Mouse (Mus musculus): ENCODE results near the gene Zc3h7a. TPM values are rescaled to one million over a fixed set of nuclear protein-coding genes. Genes with fewer than 3 reads are reported as not detected.

Zc3h7a gene
- total and polyA plus RNA-seq, 3 experiments: 48.7 to 202 (median 77.4) TPM

DNA sequence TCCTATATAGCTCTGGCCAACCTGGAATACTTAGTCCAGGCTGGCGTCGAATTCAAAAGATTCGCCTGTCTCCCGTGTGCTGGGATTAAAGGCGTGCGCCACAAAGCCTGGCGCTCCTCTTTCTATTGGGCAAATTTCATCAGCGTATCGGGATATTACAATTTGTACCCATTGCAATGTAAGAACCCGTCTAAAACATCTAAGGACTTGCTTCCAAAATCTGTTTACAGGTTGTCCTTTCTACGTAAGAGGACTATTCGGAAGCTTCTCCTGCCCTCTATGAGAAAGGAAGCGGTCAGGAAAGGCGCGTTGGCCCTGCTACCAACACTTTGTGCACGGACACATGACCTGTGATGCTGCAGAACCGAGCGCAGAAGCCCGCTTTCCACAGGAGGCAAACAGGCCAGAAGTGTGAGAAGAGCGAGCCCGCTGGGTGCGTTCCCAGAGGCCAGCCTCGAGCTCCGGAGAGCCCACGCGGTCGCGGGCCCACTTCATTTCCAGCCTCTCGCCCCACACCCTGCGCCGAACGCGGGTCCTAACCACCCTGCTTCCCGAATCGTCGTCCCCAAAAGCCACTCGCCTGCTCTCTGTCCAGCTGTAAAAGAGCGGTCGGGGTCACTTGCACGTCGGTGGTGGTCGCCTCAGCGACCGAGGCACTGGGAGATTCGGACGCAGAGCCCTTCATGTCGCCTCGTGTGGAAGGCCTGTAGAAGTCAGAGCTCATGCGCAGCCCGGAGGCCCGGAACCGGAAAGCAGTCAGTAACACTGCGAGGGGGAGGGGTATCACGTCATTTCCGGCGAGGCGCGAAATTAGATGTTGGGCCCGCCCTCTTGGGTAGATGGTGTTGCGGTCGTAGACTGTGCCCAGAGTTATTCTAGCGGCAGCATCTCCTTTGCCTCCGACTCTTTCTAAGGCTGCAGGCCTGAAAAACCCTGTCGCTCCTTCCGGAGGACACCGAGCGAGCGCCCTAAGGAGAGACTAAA is 26.7 kb upstream of the Zc3h7a start, which contains the start of gene Rsl1d1:
TSS of gene Rsl1d1 (minus strand) at position 761 of the 984 bp plus-strand sequence.
- Histone ChIP-seq H3K27ac (ENCODE audit: control insufficient read depth, low read depth, low read length) (peak within 1 kb of the TSS; percentile 71), H3K4me1 (ENCODE audit: control insufficient read depth in 1 of 2, insufficient read depth in 2 of 2, low read length in 2 of 2) (peaks cover 2 to 18% of the 10 kb centered on the region in 2 experiments; a peak in 3 of 4 replicates), H3K27me3 (ENCODE audit: control insufficient read depth in 1 of 2, insufficient read depth in 2 of 2, low read length in 2 of 2) (no peaks in the 10 kb centered on the region), H3K9ac (ENCODE audit: control insufficient read depth, low read depth, low read length, poor library complexity, severe bottlenecking) (peak within 1 kb of the TSS; percentile 95), H3K4me3 (ENCODE audit: control insufficient read depth in 1 of 2, insufficient read depth in 1 of 2, low read depth in 2 of 2, low read length in 2 of 2) (peak within 1 kb of the TSS; percentile 80 to 84), H3K79me2 (ENCODE audit: control insufficient read depth, insufficient read depth, low read length, poor library complexity) (peaks cover 47% of the 10 kb centered on the region), H3K9me3 (replicated peaks; ENCODE audit: insufficient read depth, low read length) (no peaks in the 10 kb centered on the region), H3K36me3 (ENCODE audit: control insufficient read depth in 1 of 2, insufficient read depth in 2 of 2, low read length in 2 of 2) (peaks cover 22 to 46% of the 10 kb centered on the region in 2 experiments)
- TF ChIP-seq MAZ (IDR thresholded peaks at IDR 0.05; ENCODE audit: low read depth, low read length) (peak; percentile 74), SMC3 (IDR thresholded peaks at IDR 0.05; ENCODE audit: low read depth, low read length) (no peak), HCFC1 (IDR thresholded peaks at IDR 0.05; ENCODE audit: low read depth, low read length) (peak; percentile 93), ZMIZ1 (IDR thresholded peaks at IDR 0.05; ENCODE audit: low read depth, low read length) (peak; percentile 87), USF1 (IDR thresholded peaks at IDR 0.05; ENCODE audit: low read depth, low read length) (peak; percentile 24; the same call in 1 of the 2 replicates), MEF2A (IDR thresholded peaks at IDR 0.05; ENCODE audit: extremely low read depth, insufficient replicate concordance, low read depth, low read length, poor library complexity, severe bottlenecking) (no peak), ELF1 (IDR thresholded peaks at IDR 0.05; ENCODE audit: low read depth, low read length) (peak; percentile 74), SIN3A (IDR thresholded peaks at IDR 0.05; ENCODE audit: low read length) (peak; percentile 89), MYC (IDR thresholded peaks at IDR 0.05; ENCODE audit: low read depth, low read length) (peak; percentile 97), POLR2AphosphoS5 (IDR thresholded peaks at IDR 0.05; ENCODE audit: borderline replicate concordance, low read depth, low read length) (peak; percentile 76; the same call in 1 of the 2 replicates), ETS1 (IDR thresholded peaks at IDR 0.05; ENCODE audit: low read depth, low read length) (peak; percentile 46; the same call in 1 of the 2 replicates), CTCF (IDR thresholded peaks at IDR 0.05 in 2 of 3, conservative IDR thresholded peaks at IDR 0.05 in 1 of 3; ENCODE audit: control insufficient read depth in 1 of 3, insufficient read depth in 1 of 3, low read depth in 2 of 3, low read length in 3 of 3, poor library complexity in 1 of 3, severe bottlenecking in 1 of 3) (no peak), GABPA (IDR thresholded peaks at IDR 0.05; ENCODE audit: low read depth, low read length) (no peak), GATA1 (IDR thresholded peaks at IDR 0.05; ENCODE audit: low read depth, low read length) (no peak), NRF1 (IDR thresholded peaks at IDR 0.05; ENCODE audit: insufficient read depth, low read depth, low read length, poor library complexity, severe bottlenecking) (peak; percentile 88), CHD2 (IDR thresholded peaks at IDR 0.05; ENCODE audit: low read length) (peak; percentile 63; the same call in 1 of the 2 replicates), MAX (IDR thresholded peaks at IDR 0.05; ENCODE audit: low read length) (peak; percentile 87), POLR2A (IDR thresholded peaks at IDR 0.05; ENCODE audit: control insufficient read depth in 1 of 2, insufficient read depth in 1 of 2, low read depth in 1 of 2, low read length in 2 of 2, poor library complexity in 1 of 2) (peak; percentile 74 to 99; a peak in 3 of 4 replicates), MYB (IDR thresholded peaks at IDR 0.05; ENCODE audit: low read depth, low read length) (no peak), POLR2AphosphoS2 (IDR thresholded peaks at IDR 0.05; ENCODE audit: low read length) (peak; percentile 98), RCOR1 (IDR thresholded peaks at IDR 0.05; ENCODE audit: low read depth, low read length) (0 out of 2 replicates have a peak, but pooled peaks have one; percentile 39), TAL1 (IDR thresholded peaks at IDR 0.05; ENCODE audit: low read length) (no peak), KAT2A (conservative IDR thresholded peaks at IDR 0.05; ENCODE audit: low read depth, low read length) (peak; percentile 79), NELFE (IDR thresholded peaks at IDR 0.05; ENCODE audit: low read depth, low read length) (peak; percentile 99), TCF12 (IDR thresholded peaks at IDR 0.05; ENCODE audit: low read depth, low read length) (peak; percentile 74), MXI1 (IDR thresholded peaks at IDR 0.05; ENCODE audit: low read depth, low read length) (peak; percentile 89), TBP (IDR thresholded peaks at IDR 0.05; ENCODE audit: low read depth, low read length) (peak; percentile 96), USF2 (IDR thresholded peaks at IDR 0.05; ENCODE audit: borderline replicate concordance in 1 of 2, insufficient read depth in 1 of 2, low read depth in 1 of 2, low read length in 2 of 2) (no peak), EP300 (IDR thresholded peaks at IDR 0.05; ENCODE audit: low read depth in 1 of 2, low read length in 2 of 2) (peak in 1 of 2 experiments; percentile 26; a peak in 2 of 4 replicates), CHD1 (IDR thresholded peaks at IDR 0.05; ENCODE audit: low read depth, low read length) (no peak), E2F4 (IDR thresholded peaks at IDR 0.05; ENCODE audit: borderline replicate concordance, low read depth, low read length) (peak; percentile 97)
- DNase-seq (ENCODE audit: low read depth, low spot score): peak; percentile 98

All from MEL (cell line).